Mouse (Mus musculus) liver, embryonic 14.5 days (tissue): Measurements from ENCODE around the gene Grip1. TPM values are rescaled to one million over a fixed set of nuclear protein-coding genes. Genes with fewer than 3 reads are reported as not detected.

Experiments used
- ATAC-seq: fragments of 200-750 bp; cut with Nextera tagmentation; 2 replicates; pipeline ENCODE4 v1.8.0; 2017; ENCODE audit warnings: moderate number of reproducible peaks, mild to moderate bottlenecking, moderate library complexity; ENCODE audit not compliant: insufficient read depth
- DNase-seq, 3 experiments: peaks; one replicate each; pipeline ENCODE4 v3.0.0-alpha.2; 2012 to 2013; ENCODE audit warnings: low read depth in 3 of 3, low spot score in 3 of 3
- H3K27ac ChIP-seq: fragments of 300-500 bp; sonication (generic); 2 replicates; pipeline ENCODE4 v1.5.1; 2014; ENCODE audit warnings: moderate library complexity, mild to moderate bottlenecking, control low read depth, inconsistent platforms
- H3K27me3 ChIP-seq: fragments of 300-500 bp; sonication (generic); 2 replicates; pipeline ENCODE4 v1.6.1; 2014; ENCODE audit warnings: mild to moderate bottlenecking, low read length, moderate library complexity; ENCODE audit not compliant: control insufficient read depth, insufficient read depth
- H3K36me3 ChIP-seq: fragments of 300-500 bp; sonication (generic); replicated peaks from 2 replicates; pipeline ENCODE4 v1.6.1; 2014; ENCODE audit warnings: low read depth; ENCODE audit not compliant: control insufficient read depth, insufficient read depth
- H3K4me1 ChIP-seq, 2 experiments: fragments of 200-500 bp in 1 of 2; fragments of 300-500 bp in 1 of 2; sonication (generic) in 1 of 2; replicated peaks; 2 replicates each; pipeline ENCODE4 v1.6.1; 2012 to 2014; ENCODE audit warnings: antibody characterized with exemption in 1 of 2, inconsistent platforms in 1 of 2, low read length in 1 of 2; ENCODE audit not compliant: control insufficient read depth in 2 of 2, insufficient read depth in 2 of 2
- H3K4me2 ChIP-seq: fragments of 300-500 bp; sonication (generic); 2 replicates; pipeline ENCODE4 v1.6.1; 2014; ENCODE audit warnings: low read depth, mild to moderate bottlenecking, control low read depth, moderate library complexity
- H3K4me3 ChIP-seq, 2 experiments: fragments of 200-500 bp in 1 of 2; fragments of 300-500 bp in 1 of 2; sonication (generic) in 1 of 2; 2 replicates each; pipeline ENCODE4 v1.5.1; 2012 to 2014; ENCODE audit warnings: low read depth in 2 of 2, low read length in 2 of 2, mild to moderate bottlenecking in 2 of 2, control low read depth in 1 of 2, inconsistent platforms in 1 of 2, moderate library complexity in 1 of 2; ENCODE audit not compliant: insufficient read depth in 1 of 2
- H3K9ac ChIP-seq: fragments of 300-500 bp; sonication (generic); replicated peaks from 2 replicates; pipeline ENCODE4 v1.6.1; 2014; ENCODE audit warnings: mild to moderate bottlenecking, control low read depth, moderate library complexity
- H3K9me3 ChIP-seq: fragments of 300-500 bp; sonication (generic); 2 replicates; pipeline ENCODE4 v1.6.1; 2016; ENCODE audit warnings: low read length, mixed read lengths; ENCODE audit not compliant: control insufficient read depth
- CTCF ChIP-seq: IDR thresholded peaks from 2 replicates; pipeline ENCODE4 v1.5.1; 2016; ENCODE audit warnings: antibody characterized with exemption, low read depth, control low read depth
- EP300 ChIP-seq: IDR thresholded peaks from 2 replicates; pipeline ENCODE4 v1.6.1; 2016; ENCODE audit warnings: antibody characterized with exemption, low read depth
- WGBS: fragments of 180-500 bp; shearing (Covaris S2); extraction: QIAGEN DNeasy Blood & Tissue Kit; methylation state at CpG from one replicate; pipeline ENCODE4 v1.1.7; 2014; ENCODE audit not compliant: insufficient replicate concordance; 5-methylcytosine and 5-hydroxymethylcytosine counted together
- polyA plus RNA-seq, 2 experiments: library from polyadenylated mRNA; depleted of rRNA in 1 of 2; stranded (reverse) in 1 of 2; unstranded in 1 of 2; fragments of >200 nt; fragmentation: Nextera tagmentation in 1 of 2; extraction: Ambion mirVana in 1 of 2; gene quantifications; 2 replicates each; pipeline versions ENCODE4 v1.2.1 to v1.2.3; 2012 to 2014

Gene Grip1
- polyA plus RNA-seq, 2 experiments, result 0.37 to 0.56 TPM

GRCm38 (mm10) chr10:119878331-119878730, 424.7 kb downstream of the Grip1 start:
- Histone ChIP-seq H3K9me3 (no peaks in the 10 kb centered on the region), H3K27me3 (no peaks in the 10 kb centered on the region), H3K9ac (no peak overlapping the region), H3K36me3 (no peaks in the 10 kb centered on the region), H3K4me3 (no peak overlapping the region), H3K4me2 (no peak overlapping the region), H3K27ac (no peak overlapping the region), H3K4me1 (no peaks in the 10 kb centered on the region)
- ATAC-seq, result no peak
- TF ChIP-seq EP300 (no peak), CTCF (no peak)
- WGBS, result 59% methylated on average over 12 of the region's 12 CpGs
- no peak for DNase-seq

DNA sequence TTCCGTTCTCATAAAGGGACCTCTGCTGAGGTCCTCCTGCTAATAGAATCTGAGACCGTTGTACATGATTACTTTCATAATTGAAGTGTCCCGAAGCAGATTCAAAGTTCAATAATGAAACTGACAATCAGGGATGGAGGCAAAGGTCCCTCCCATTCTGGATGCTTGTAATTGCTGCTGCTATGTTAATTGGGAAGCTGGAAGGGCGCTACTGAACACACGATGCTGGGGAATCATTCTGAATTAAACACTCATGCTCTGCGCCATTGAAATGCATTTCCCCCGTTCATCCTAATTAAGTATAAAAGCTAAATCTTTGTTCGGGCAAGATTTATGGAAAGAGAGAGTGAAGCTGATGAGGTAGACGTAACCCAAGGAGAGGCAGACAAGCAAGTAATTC, 431.0 kb downstream of the Grip1 start:
- Histone ChIP-seq H3K4me2 (no peak overlapping the region), H3K36me3 (no peaks in the 10 kb centered on the region), H3K4me1 (no peaks in the 10 kb centered on the region), H3K9ac (no peak overlapping the region), H3K27ac (no peak overlapping the region), H3K9me3 (no peaks in the 10 kb centered on the region), H3K4me3 (no peak overlapping the region), H3K27me3 (no peaks in the 10 kb centered on the region)
- WGBS, result 70% methylated on average over 9 of the region's 9 CpGs
- TF ChIP-seq EP300 (no peak), CTCF (no peak)
- DNase-seq (no peak), ATAC-seq (no peak)

- DNase-seq (no peak), ATAC-seq (no peak)
Observed at GRCm38 (mm10) chr10:119885563-119885962, 431.9 kb downstream of the Grip1 start.

DNA sequence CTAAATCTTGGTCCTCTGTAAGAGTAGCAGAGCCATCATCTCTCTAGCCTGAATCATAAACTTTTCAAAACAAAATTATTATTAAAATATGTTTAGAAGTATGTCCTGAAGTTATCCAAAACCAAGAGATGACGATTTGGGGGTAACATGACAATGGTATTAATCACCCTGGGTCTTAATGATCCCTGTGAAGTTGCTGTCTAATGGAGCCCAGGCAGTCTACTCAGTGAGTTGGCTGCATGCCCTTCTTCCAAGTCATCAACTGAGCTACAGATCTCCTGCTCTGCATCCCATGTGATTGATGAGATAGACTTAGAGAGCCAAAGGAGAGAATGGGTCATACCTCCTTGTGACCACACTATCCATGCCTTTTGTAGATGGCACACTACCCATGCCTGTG, 433.1 kb downstream of the Grip1 start:
- 36% methylated on average over 1 of the region's 1 CpGs for WGBS
- Histone ChIP-seq H3K4me2 (no peak overlapping the region), H3K9ac (no peak overlapping the region), H3K27ac (no peak overlapping the region), H3K4me1 (no peaks in the 10 kb centered on the region), H3K9me3 (no peaks in the 10 kb centered on the region), H3K4me3 (no peak overlapping the region), H3K36me3 (no peaks in the 10 kb centered on the region), H3K27me3 (no peaks in the 10 kb centered on the region)
- TF ChIP-seq EP300 (no peak), CTCF (no peak)
- DNase-seq, result no peak
- ATAC-seq, result no peak

More at GRCm38 (mm10) chr10:119885563-119885962, 431.9 kb downstream of the Grip1 start:
- H3K4me3 ChIP-seq, result no peak overlapping the region
- H3K9me3 ChIP-seq, result no peaks in the 10 kb centered on the region
- no peak overlapping the region for H3K9ac ChIP-seq
- no peaks in the 10 kb centered on the region for H3K27me3 ChIP-seq
- no peaks in the 10 kb centered on the region for H3K4me1 ChIP-seq
- no peak overlapping the region for H3K4me2 ChIP-seq
- TF ChIP-seq EP300 (no peak), CTCF (peak; percentile 50)
- 72% methylated on average over 6 of the region's 6 CpGs for WGBS
- H3K36me3 ChIP-seq, result no peaks in the 10 kb centered on the region
- H3K27ac ChIP-seq, result no peak overlapping the region

- Histone ChIP-seq H3K9ac (no peak overlapping the region), H3K9me3 (no peaks in the 10 kb centered on the region), H3K4me1 (no peaks in the 10 kb centered on the region), H3K27me3 (no peaks in the 10 kb centered on the region), H3K27ac (no peak overlapping the region), H3K4me3 (no peak overlapping the region), H3K4me2 (no peak overlapping the region), H3K36me3 (no peaks in the 10 kb centered on the region)
- ATAC-seq, result no peak
- DNase-seq, result no peak
- 52% methylated on average over 4 of the region's 4 CpGs for WGBS
- TF ChIP-seq CTCF (no peak), EP300 (no peak)
Observed at GRCm38 (mm10) chr10:119902754-119903153, 449.1 kb downstream of the Grip1 start.

GRCm38 (mm10) chr10:119906869-119907268, 453.2 kb downstream of the Grip1 start:
- Histone ChIP-seq H3K27ac (no peak overlapping the region), H3K9me3 (no peaks in the 10 kb centered on the region), H3K9ac (no peak overlapping the region), H3K4me2 (no peak overlapping the region), H3K4me1 (no peaks in the 10 kb centered on the region), H3K36me3 (no peaks in the 10 kb centered on the region), H3K27me3 (no peaks in the 10 kb centered on the region), H3K4me3 (no peak overlapping the region)
- TF ChIP-seq EP300 (no peak), CTCF (no peak)
- ATAC-seq (no peak), DNase-seq (no peak)
- 67% methylated on average over 7 of the region's 7 CpGs for WGBS
